Mouse (Mus musculus) kidney, postnatal 0 days (tissue): ENCODE results near the gene Zc3h13. TPM values are rescaled to one million over a fixed set of nuclear protein-coding genes. Genes with fewer than 3 reads are reported as not detected.

ENCODE experiments used
- ATAC-seq: fragments of 200-750 bp; cut with Nextera tagmentation; replicated peaks from 2 replicates; pipeline ENCODE4 v1.8.0; 2017; ENCODE audit warnings: low read depth, moderate number of reproducible peaks, moderate TSS enrichment, moderate library complexity; ENCODE audit not compliant: low FRiP score
- DNase-seq: peaks from one replicate; pipeline ENCODE4 v3.0.0-alpha.2; 2016; ENCODE audit warnings: low spot score
- H3K27ac ChIP-seq: fragments of 300-500 bp; sonication (generic); 2 replicates; pipeline ENCODE4 v1.5.1; 2014; ENCODE audit warnings: mild to moderate bottlenecking
- H3K27me3 ChIP-seq: fragments of 300-500 bp; sonication (generic); 2 replicates; pipeline ENCODE4 v1.6.1; 2014; ENCODE audit warnings: low read length, mixed read lengths; ENCODE audit not compliant: insufficient read depth
- H3K36me3 ChIP-seq: fragments of 300-500 bp; sonication (generic); 2 replicates; pipeline ENCODE4 v1.6.1; 2014; ENCODE audit warnings: low read length, mixed read lengths; ENCODE audit not compliant: insufficient read depth
- H3K4me1 ChIP-seq: fragments of 300-500 bp; sonication (generic); replicated peaks from 2 replicates; pipeline ENCODE4 v1.6.1; 2014; ENCODE audit warnings: antibody characterized with exemption, low read length, mixed read lengths; ENCODE audit not compliant: insufficient read depth
- H3K4me2 ChIP-seq: fragments of 300-500 bp; sonication (generic); 2 replicates; pipeline ENCODE4 v1.6.1; 2014; ENCODE audit warnings: mild to moderate bottlenecking, low read length, moderate library complexity, mixed read lengths
- H3K4me3 ChIP-seq: fragments of 300-500 bp; sonication (generic); replicated peaks from 2 replicates; pipeline ENCODE4 v1.5.1; 2014; ENCODE audit warnings: low read depth, low read length
- H3K9ac ChIP-seq: fragments of 300-500 bp; sonication (generic); 2 replicates; pipeline ENCODE4 v1.6.1; 2014; ENCODE audit warnings: low read depth, low read length
- H3K9me3 ChIP-seq: fragments of 300-500 bp; sonication (generic); replicated peaks from 2 replicates; pipeline ENCODE4 v1.6.1; 2016; ENCODE audit warnings: low read length, inconsistent platforms, mixed read lengths
- CTCF ChIP-seq: IDR thresholded peaks from 2 replicates; pipeline ENCODE4 v1.5.1; 2016; ENCODE audit warnings: antibody characterized with exemption, low read depth, mild to moderate bottlenecking, moderate library complexity
- WGBS: fragments of 180-500 bp; shearing (Covaris S2); extraction: QIAGEN DNeasy Blood & Tissue Kit; methylation state at CpG from one replicate; pipeline ENCODE4 v1.1.7; 2014; 5-methylcytosine and 5-hydroxymethylcytosine counted together
- polyA plus RNA-seq: library from polyadenylated mRNA; unstranded; fragments of >200 nt; fragmentation: Nextera tagmentation; extraction: Ambion mirVana; gene quantifications from 2 replicates; pipeline ENCODE4 v1.2.1, GENCODE M21; 2015

Gene Zc3h13
- polyA plus RNA-seq, 1 experiment from 2014 or later = 28.0 TPM

GRCm38 (mm10) chr14:75314484-75314883, 30.3 kb downstream of the Zc3h13 start:
- Histone ChIP-seq H3K4me3 (no peak overlapping the region), H3K4me1 (no peaks in the 10 kb centered on the region), H3K27ac (no peak overlapping the region), H3K36me3 (0 out of 2 replicates have a peak, but pooled peaks cover 3% of the 10 kb centered on the region), H3K9me3 (no peaks in the 10 kb centered on the region), H3K9ac (no peak overlapping the region), H3K27me3 (no peaks in the 10 kb centered on the region), H3K4me2 (no peak overlapping the region)
- TF ChIP-seq CTCF = no peak
- ATAC-seq (no peak), DNase-seq (no peak)
- WGBS = 93% methylated on average over 2 of the region's 2 CpGs

GRCm38 (mm10) chr14:75318736-75319135, 34.6 kb downstream of the Zc3h13 start:
- Histone ChIP-seq H3K4me2 (no peak overlapping the region), H3K9ac (no peak overlapping the region), H3K27ac (no peak overlapping the region), H3K4me1 (no peaks in the 10 kb centered on the region), H3K4me3 (no peak overlapping the region), H3K36me3 (peaks cover 20% of the 10 kb centered on the region), H3K9me3 (no peaks in the 10 kb centered on the region), H3K27me3 (no peaks in the 10 kb centered on the region)
- ATAC-seq (no peak), DNase-seq (no peak)
- WGBS = 90% methylated on average over 2 of the region's 2 CpGs
- TF ChIP-seq CTCF = no peak

- no peaks in the 10 kb centered on the region for H3K27me3 ChIP-seq
- peaks cover 26% of the 10 kb centered on the region for H3K36me3 ChIP-seq
- TF ChIP-seq CTCF = no peak
- H3K9ac ChIP-seq = no peak overlapping the region
- DNase-seq = no peak
- H3K4me3 ChIP-seq = no peak overlapping the region
- no peak overlapping the region for H3K4me2 ChIP-seq
- H3K4me1 ChIP-seq = no peaks in the 10 kb centered on the region
- no peak overlapping the region for H3K27ac ChIP-seq
- ATAC-seq = no peak
- WGBS = 93% methylated on average over 5 of the region's 5 CpGs
- no peaks in the 10 kb centered on the region for H3K9me3 ChIP-seq
Measured at GRCm38 (mm10) chr14:75320269-75320668, 36.1 kb downstream of the Zc3h13 start.

- DNase-seq (no peak), ATAC-seq (no peak)
- Histone ChIP-seq H3K4me3 (no peak overlapping the region), H3K4me1 (no peaks in the 10 kb centered on the region), H3K9ac (no peak overlapping the region), H3K4me2 (no peak overlapping the region), H3K27ac (no peak overlapping the region), H3K27me3 (no peaks in the 10 kb centered on the region), H3K9me3 (no peaks in the 10 kb centered on the region), H3K36me3 (peaks cover 29% of the 10 kb centered on the region)
- 96% methylated on average over 32 of the region's 32 CpGs for WGBS
- no peak for TF ChIP-seq CTCF
Measured at GRCm38 (mm10) chr14:75323354-75323753, 39.2 kb downstream of the Zc3h13 start.

- Histone ChIP-seq H3K9ac (no peak overlapping the region), H3K27me3 (no peaks in the 10 kb centered on the region), H3K36me3 (peaks cover 36% of the 10 kb centered on the region), H3K4me3 (no peak overlapping the region), H3K4me2 (no peak overlapping the region), H3K27ac (no peak overlapping the region), H3K4me1 (no peaks in the 10 kb centered on the region), H3K9me3 (no peaks in the 10 kb centered on the region)
- TF ChIP-seq CTCF = no peak
- WGBS = 73% methylated on average over 8 of the region's 8 CpGs
- ATAC-seq (no peak), DNase-seq (no peak)
Measured at GRCm38 (mm10) chr14:75328062-75328461, 43.9 kb downstream of the Zc3h13 start.

GRCm38 (mm10) chr14:75330621-75331020, 46.4 kb downstream of the Zc3h13 start:
- Histone ChIP-seq H3K9ac (no peak overlapping the region), H3K27me3 (no peaks in the 10 kb centered on the region), H3K4me1 (no peaks in the 10 kb centered on the region), H3K9me3 (no peaks in the 10 kb centered on the region), H3K4me3 (no peak overlapping the region), H3K4me2 (no peak overlapping the region), H3K36me3 (peaks cover 26% of the 10 kb centered on the region), H3K27ac (no peak overlapping the region)
- peak; percentile 61 for TF ChIP-seq CTCF
- WGBS = 80% methylated on average over 6 of the region's 6 CpGs
- ATAC-seq = no peak
- DNase-seq = peak; percentile 25

- H3K27ac ChIP-seq = no peak overlapping the region
- TF ChIP-seq CTCF = no peak
- DNase-seq (no peak), ATAC-seq (no peak)
- H3K27me3 ChIP-seq = no peaks in the 10 kb centered on the region
- H3K36me3 ChIP-seq = peaks cover 25% of the 10 kb centered on the region
- no peak overlapping the region for H3K9ac ChIP-seq
- no peaks in the 10 kb centered on the region for H3K4me1 ChIP-seq
- WGBS = 94% methylated on average over 4 of the region's 4 CpGs
- H3K9me3 ChIP-seq = no peaks in the 10 kb centered on the region
- no peak overlapping the region for H3K4me2 ChIP-seq
- H3K4me3 ChIP-seq = no peak overlapping the region
Measured at GRCm38 (mm10) chr14:75334321-75334720, 50.1 kb downstream of the Zc3h13 start.
